Mouse (Mus musculus): ENCODE results near the gene Actr2.

DNA sequence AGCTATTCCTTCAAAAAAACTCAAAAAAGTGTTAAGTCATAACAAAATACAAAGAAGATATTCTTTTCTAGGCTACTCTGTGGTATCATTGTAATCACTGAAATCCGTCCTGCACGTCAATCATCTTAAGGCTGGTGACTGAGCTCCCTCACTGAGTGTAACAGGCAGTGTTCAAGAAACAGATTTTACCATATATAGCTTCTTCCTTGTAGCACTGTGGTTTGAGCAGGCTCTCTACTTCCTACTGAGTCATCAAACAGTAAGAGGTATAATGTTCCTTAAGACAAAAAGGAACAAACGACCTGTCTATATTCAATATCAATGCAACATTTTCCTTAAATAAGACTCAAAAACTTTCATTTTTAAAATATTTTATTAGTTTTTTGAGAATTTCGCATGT, 5.0 kb downstream of the Actr2 start:
- TF ChIP-seq CTCF (IDR thresholded peaks at IDR 0.05; ENCODE audit: low read depth, low read length) (no peak), POLR2A (IDR thresholded peaks at IDR 0.05; ENCODE audit: borderline replicate concordance, low read depth, low read length) (no peak)
